Mouse (Mus musculus) neural tube, embryonic 15.5 days (tissue): ENCODE results near the gene Hoxb2. TPM values are rescaled to one million over a fixed set of nuclear protein-coding genes. Genes with fewer than 3 reads are reported as not detected.
A peak's percentile ranks its signal among the peaks of the same experiment; 100 is the strongest.

Source experiments
- ATAC-seq: fragments of 200-750 bp; cut with Nextera tagmentation; 2 replicates; pipeline ENCODE4 v1.8.0; 2017; ENCODE audit warnings: mild to moderate bottlenecking, moderate TSS enrichment, moderate library complexity; ENCODE audit not compliant: low FRiP score
- H3K27ac ChIP-seq: fragments of 300-500 bp; sonication (generic); replicated peaks from 2 replicates; pipeline ENCODE4 v1.5.1; 2015; ENCODE audit warnings: mild to moderate bottlenecking, inconsistent platforms
- H3K27me3 ChIP-seq: fragments of 300-500 bp; sonication (generic); replicated peaks from 2 replicates; pipeline ENCODE4 v1.6.1; 2015; ENCODE audit warnings: inconsistent platforms
- H3K36me3 ChIP-seq: fragments of 300-500 bp; sonication (generic); 2 replicates; pipeline ENCODE4 v1.6.1; 2015; ENCODE audit warnings: inconsistent platforms
- H3K4me1 ChIP-seq: fragments of 300-500 bp; sonication (generic); 2 replicates; pipeline ENCODE4 v1.6.1; 2015; ENCODE audit warnings: inconsistent platforms
- H3K4me2 ChIP-seq: fragments of 300-500 bp; sonication (generic); 2 replicates; pipeline ENCODE4 v1.6.1; 2015; ENCODE audit warnings: inconsistent platforms, mild to moderate bottlenecking, moderate library complexity
- H3K4me3 ChIP-seq: fragments of 300-500 bp; sonication (generic); replicated peaks from 2 replicates; pipeline ENCODE4 v1.5.1; 2015; ENCODE audit warnings: mild to moderate bottlenecking, inconsistent platforms
- H3K9ac ChIP-seq: fragments of 300-500 bp; sonication (generic); replicated peaks from 2 replicates; pipeline ENCODE4 v1.6.1; 2015; ENCODE audit warnings: mild to moderate bottlenecking, inconsistent platforms
- H3K9me3 ChIP-seq: fragments of 300-500 bp; sonication (generic); replicated peaks from 2 replicates; pipeline ENCODE4 v1.6.1; 2016; ENCODE audit warnings: inconsistent platforms
- WGBS: fragments of 180-500 bp; shearing (Covaris S2); methylation state at CpG from one replicate; pipeline ENCODE4 v1.1.7; 2015; ENCODE audit warnings: mixed read lengths; 5-methylcytosine and 5-hydroxymethylcytosine counted together
- polyA plus RNA-seq: library from polyadenylated mRNA; unstranded; fragments of >200 nt; fragmentation: Nextera tagmentation; extraction: Ambion mirVana; gene quantifications from 2 replicates; pipeline ENCODE4 v1.2.1, GENCODE M21; 2015

The Hoxb2 gene
- polyA plus RNA-seq, 1 experiment from 2014 or later = 42.3 TPM

DNA sequence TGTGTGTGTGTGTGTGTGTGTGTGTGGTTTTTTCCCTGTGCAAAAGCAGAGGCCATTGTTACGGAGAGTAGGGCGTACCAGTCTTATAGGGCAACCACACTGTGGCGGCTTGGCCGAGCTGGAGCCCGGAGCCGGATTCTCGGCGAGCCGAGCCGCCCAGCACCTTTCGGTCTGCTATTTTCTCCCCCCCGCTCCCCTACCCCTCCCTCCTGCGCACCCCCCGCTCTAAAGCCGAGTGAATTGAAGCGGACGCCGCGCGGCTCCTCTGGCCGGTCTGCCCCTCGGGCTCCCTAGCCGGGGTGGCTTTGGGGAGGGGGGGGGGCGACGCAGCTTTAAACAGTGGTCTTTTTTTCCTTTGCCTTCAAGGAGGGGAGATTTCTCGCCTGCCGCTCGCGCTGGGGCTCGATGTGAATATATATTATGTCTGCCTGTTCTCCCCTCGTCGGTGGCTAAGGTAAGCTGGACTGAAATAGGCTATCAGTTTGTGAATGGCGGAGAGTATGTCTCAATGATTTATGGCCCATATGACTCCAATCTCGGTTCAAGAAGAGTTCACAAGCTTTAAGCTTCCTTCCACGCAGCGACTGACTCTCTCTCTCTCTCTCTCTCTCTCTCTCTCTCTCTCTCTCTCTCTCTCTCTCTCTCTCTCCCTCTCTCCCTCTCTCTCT lies 9.5 kb upstream of the Hoxb2 start:
- H3K27ac ChIP-seq = peak overlapping the region; percentile 99
- no peaks in the 10 kb centered on the region for H3K36me3 ChIP-seq
- peak overlapping the region; percentile 87 for H3K4me2 ChIP-seq
- ATAC-seq = peak; percentile 65
- under 1% methylated on average over 36 of the region's 36 CpGs for WGBS
- peak overlapping the region; percentile 44 for H3K4me3 ChIP-seq
- no peaks in the 10 kb centered on the region for H3K9me3 ChIP-seq
- no peaks in the 10 kb centered on the region for H3K27me3 ChIP-seq
- peaks cover 95% of the 10 kb centered on the region for H3K4me1 ChIP-seq
- peak overlapping the region; percentile 66 for H3K9ac ChIP-seq

DNA sequence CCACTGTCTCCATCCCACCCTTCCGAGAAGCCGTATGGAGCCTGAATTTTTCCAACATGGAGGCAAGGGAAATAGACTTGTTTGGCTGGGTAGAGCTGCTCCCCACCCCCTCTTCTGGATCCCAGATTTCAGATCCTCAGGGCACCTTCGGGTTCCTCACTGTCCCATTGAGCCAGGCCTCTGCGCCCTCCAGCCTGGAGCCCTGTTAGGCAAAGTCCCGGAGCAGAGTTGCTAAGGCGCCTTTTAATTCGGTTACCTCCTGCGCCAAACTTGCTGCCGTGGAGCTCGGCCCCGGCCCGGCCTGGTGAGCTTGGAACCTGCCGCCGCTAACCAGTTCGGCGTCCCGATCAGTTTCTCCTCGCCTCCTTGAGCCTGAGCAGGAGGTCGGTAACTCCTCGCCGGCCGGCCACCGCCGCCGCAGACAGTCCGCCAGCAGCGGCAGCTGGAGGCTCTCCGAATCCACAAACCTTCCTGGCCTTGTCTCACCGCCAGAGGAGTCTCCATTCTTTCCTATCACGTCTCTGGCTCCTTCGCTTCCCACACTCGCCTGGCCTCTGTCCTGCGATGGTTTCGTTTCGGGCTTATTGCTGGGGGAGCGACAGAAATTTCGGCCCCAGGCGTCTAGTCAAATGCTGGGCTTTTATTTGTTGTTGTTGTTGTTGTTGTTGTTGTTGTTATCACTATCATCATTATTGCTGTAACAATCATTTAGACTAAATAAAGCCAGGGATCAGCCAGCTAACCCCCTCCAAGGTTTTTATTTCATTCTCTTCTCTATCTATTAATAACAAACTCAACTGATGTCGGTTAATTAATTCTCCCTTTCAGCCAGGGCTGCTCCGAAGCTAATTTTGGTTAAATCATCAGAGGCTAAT lies 8.4 kb upstream of the Hoxb2 start:
- ATAC-seq = no peak
- H3K4me1 ChIP-seq = peaks cover 95% of the 10 kb centered on the region
- peak overlapping the region; percentile 99 for H3K27ac ChIP-seq
- H3K9ac ChIP-seq = peak overlapping the region; percentile 66
- 2% methylated on average over 40 of the region's 40 CpGs for WGBS
- H3K9me3 ChIP-seq = no peaks in the 10 kb centered on the region
- H3K4me2 ChIP-seq = peak overlapping the region; percentile 87
- H3K4me3 ChIP-seq = peak overlapping the region; percentile 44
- no peaks in the 10 kb centered on the region for H3K27me3 ChIP-seq
- no peaks in the 10 kb centered on the region for H3K36me3 ChIP-seq

DNA sequence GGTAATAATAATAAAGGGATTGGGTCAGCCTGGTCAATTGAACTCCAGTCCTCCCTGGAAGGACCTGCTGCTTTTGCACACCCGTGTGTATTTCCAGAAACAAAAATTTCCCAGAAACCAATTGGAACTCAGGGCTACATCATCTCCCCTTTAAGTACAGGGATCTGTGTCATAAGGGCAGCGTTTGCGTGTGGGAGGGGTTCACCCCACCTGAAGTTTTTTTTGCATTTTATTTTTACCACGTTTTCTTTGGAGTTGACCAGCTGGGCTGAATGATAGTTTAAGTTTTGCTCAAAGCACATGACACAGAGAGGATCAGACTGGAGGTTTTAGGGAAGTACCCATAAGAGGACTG lies 7.8 kb upstream of the Hoxb2 start:
- Histone ChIP-seq H3K4me1 (peaks cover 93% of the 10 kb centered on the region), H3K4me3 (peak overlapping the region; percentile 44), H3K36me3 (no peaks in the 10 kb centered on the region), H3K9me3 (no peaks in the 10 kb centered on the region), H3K9ac (peak overlapping the region; percentile 66), H3K27ac (peak overlapping the region; percentile 99), H3K27me3 (no peaks in the 10 kb centered on the region), H3K4me2 (peak overlapping the region; percentile 87)
- WGBS = 4% methylated on average over 4 of the region's 4 CpGs
- ATAC-seq = no peak

DNA sequence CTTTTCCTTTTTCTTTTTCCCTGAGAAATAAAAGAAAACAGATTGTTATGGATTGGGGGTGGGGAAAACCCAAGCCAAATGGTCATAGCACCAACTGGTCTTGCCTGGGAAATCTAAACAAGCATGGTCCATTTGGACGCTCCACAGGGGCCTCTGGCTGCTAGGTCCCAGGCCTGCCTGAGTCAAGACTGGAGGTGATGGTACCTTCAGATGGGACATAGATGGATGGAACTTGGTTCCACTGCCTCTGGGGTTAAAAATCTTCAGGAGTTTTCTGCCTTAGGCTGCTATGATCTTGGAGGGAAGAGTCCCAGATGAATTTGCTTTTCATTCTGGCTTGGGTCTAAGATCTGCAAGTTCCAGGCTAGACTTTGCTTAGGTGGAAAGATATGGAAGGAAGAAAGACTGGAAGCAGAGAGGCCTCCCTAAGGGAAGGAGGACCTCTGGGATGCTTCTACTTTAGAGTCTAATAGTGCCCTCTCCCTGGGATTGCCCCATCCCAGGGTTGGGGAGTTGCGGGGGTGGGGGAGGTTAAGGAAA lies 7.0 kb upstream of the Hoxb2 start:
- no peaks in the 10 kb centered on the region for H3K36me3 ChIP-seq
- H3K4me3 ChIP-seq = peak overlapping the region; percentile 44
- 10% methylated on average over 2 of the region's 2 CpGs for WGBS
- peaks cover 92% of the 10 kb centered on the region for H3K4me1 ChIP-seq
- peak overlapping the region; percentile 66 for H3K9ac ChIP-seq
- H3K4me2 ChIP-seq = peak overlapping the region; percentile 87
- H3K9me3 ChIP-seq = no peaks in the 10 kb centered on the region
- peak overlapping the region; percentile 99 for H3K27ac ChIP-seq
- H3K27me3 ChIP-seq = no peaks in the 10 kb centered on the region
- ATAC-seq = no peak

DNA sequence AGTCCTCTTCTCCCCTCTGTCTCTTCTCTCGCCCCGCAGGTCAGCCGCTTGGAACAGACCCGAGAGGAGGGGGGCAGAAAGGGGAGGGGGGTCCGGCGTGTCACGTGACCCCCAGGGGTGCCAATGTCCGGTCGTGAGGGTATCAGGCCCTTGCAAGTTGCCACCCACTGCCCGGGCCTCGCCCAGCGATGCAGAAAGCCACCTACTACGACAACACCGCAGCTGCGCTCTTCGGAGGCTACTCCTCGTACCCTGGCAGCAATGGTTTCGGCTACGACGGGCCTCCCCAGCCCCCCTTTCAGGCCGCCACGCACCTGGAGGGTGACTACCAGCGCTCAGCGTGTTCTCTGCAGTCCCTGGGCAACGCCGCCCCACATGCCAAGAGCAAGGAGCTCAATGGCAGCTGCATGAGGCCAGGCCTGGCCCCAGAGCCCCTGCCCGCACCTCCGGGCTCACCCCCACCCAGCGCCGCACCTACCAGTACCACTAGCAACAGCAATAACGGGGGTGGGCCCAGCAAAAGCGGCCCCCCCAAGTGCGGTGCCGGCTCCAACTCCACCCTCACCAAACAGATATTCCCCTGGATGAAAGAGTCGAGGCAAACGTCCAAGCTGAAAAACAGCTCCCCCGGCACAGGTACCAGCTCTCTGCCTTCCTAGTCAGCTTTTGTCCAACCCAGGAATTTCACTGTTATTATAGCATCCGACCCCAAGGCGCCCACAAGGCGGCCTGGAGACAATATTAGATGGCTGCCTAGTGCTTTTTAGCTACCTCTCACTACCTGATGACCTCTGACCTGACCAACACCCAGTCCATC lies 6.1 kb upstream of the Hoxb2 start:
- Histone ChIP-seq H3K4me1 (peaks cover 92% of the 10 kb centered on the region), H3K9me3 (no peaks in the 10 kb centered on the region), H3K9ac (peak overlapping the region; percentile 66), H3K27ac (peak overlapping the region; percentile 99), H3K4me2 (peak overlapping the region; percentile 87), H3K36me3 (no peaks in the 10 kb centered on the region), H3K4me3 (peak overlapping the region; percentile 44), H3K27me3 (no peaks in the 10 kb centered on the region)
- 7% methylated on average over 39 of the region's 40 CpGs for WGBS
- ATAC-seq = 0 out of 2 replicates have a peak, but pooled peaks have one; percentile 11

DNA sequence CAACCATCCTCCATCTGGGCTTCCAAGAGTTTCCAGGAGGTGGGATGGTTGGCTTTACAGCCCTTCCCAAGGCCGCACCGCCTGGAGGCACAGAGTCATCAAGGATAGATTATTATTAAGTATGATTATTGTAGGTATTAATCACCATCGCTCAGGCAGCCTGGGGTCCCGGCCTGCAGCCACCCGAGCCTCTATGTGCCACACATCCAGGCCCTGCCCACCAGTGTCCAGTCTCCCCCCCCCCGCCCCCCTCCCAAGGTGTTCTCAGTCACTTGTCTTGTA lies 5.5 kb upstream of the Hoxb2 start:
- ATAC-seq = no peak
- H3K27me3 ChIP-seq = no peaks in the 10 kb centered on the region
- peak overlapping the region; percentile 87 for H3K4me2 ChIP-seq
- peak overlapping the region; percentile 44 for H3K4me3 ChIP-seq
- H3K9me3 ChIP-seq = no peaks in the 10 kb centered on the region
- H3K36me3 ChIP-seq = no peaks in the 10 kb centered on the region
- peak overlapping the region; percentile 66 for H3K9ac ChIP-seq
- H3K27ac ChIP-seq = peak overlapping the region; percentile 99
- peaks cover 92% of the 10 kb centered on the region for H3K4me1 ChIP-seq
- WGBS = 4% methylated on average over 6 of the region's 6 CpGs

DNA sequence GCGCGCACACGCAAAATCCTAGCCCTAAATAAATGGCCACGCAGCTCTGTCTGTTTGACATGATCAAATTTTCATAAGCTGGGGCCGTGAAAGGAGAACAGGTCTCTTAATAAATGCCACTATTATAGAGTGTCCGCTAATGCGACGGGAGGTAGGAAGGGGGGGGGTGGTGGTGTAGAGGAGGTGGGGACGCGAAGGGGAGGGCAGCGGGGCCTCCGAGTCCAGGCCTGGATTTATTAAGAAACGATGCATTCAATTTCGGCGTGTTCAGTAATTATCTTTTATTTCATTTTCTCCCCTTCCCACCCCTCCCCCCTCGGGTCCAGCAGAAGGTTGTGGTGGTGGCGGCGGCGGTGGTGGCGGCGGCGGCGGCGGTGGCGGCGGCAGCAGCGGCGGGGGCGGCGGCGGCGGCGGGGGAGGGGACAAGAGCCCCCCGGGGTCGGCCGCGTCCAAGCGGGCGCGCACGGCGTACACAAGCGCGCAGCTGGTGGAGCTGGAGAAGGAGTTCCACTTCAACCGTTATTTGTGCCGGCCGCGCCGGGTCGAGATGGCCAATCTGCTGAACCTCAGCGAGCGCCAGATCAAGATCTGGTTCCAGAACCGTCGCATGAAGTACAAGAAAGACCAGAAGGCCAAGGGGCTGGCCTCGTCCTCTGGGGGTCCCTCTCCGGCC lies 5.0 kb upstream of the Hoxb2 start:
- peaks cover 92% of the 10 kb centered on the region for H3K4me1 ChIP-seq
- no peaks in the 10 kb centered on the region for H3K36me3 ChIP-seq
- peak overlapping the region; percentile 66 for H3K9ac ChIP-seq
- H3K4me3 ChIP-seq = peak overlapping the region; percentile 44
- H3K27me3 ChIP-seq = no peaks in the 10 kb centered on the region
- 4% methylated on average over 46 of the region's 56 CpGs for WGBS
- H3K9me3 ChIP-seq = no peaks in the 10 kb centered on the region
- peak overlapping the region; percentile 87 for H3K4me2 ChIP-seq
- ATAC-seq = no peak
- peak overlapping the region; percentile 99 for H3K27ac ChIP-seq

DNA sequence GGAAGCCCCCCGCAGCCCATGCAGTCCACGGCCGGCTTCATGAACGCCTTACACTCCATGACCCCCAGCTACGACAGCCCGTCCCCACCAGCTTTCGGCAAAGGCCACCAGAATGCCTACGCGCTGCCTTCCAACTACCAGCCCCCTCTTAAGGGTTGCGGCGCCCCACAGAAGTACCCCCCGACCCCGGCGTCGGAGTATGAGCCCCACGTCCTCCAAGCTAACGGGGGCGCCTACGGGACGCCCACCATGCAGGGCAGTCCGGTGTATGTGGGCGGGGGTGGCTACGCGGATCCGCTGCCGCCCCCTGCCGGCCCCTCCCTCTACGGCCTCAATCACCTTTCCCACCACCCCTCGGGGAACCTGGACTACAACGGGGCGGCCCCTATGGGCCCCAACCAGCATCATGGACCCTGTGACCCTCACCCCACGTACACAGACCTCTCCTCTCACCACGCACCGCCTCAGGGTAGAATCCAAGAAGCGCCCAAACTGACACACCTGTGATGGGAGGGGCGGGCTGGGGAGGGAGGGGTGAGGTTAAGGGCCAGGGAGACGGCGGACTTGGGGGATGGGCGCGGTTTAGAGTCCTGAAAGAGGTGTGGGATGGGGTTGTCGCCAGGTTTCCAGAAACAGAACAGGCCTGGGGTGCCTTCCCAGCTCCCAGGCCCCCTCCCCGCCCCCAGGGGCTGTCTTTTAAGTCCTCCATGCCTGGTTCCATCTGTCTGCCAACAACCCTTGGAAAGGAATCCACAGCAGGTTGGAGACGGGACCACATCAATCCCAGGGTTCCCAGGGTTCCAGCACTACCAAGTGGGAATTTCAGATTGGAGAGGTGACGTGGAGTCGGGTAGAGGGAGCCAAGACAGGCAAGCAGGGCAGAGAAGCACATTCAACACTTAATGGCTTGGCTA lies 4.2 kb upstream of the Hoxb2 start:
- ATAC-seq = no peak
- peak overlapping the region; percentile 44 for H3K4me3 ChIP-seq
- peak overlapping the region; percentile 99 for H3K27ac ChIP-seq
- 4% methylated on average over 45 of the region's 45 CpGs for WGBS
- H3K27me3 ChIP-seq = no peaks in the 10 kb centered on the region
- no peaks in the 10 kb centered on the region for H3K9me3 ChIP-seq
- peak overlapping the region; percentile 66 for H3K9ac ChIP-seq
- H3K4me1 ChIP-seq = peaks cover 95% of the 10 kb centered on the region
- no peaks in the 10 kb centered on the region for H3K36me3 ChIP-seq
- H3K4me2 ChIP-seq = peak overlapping the region; percentile 87

DNA sequence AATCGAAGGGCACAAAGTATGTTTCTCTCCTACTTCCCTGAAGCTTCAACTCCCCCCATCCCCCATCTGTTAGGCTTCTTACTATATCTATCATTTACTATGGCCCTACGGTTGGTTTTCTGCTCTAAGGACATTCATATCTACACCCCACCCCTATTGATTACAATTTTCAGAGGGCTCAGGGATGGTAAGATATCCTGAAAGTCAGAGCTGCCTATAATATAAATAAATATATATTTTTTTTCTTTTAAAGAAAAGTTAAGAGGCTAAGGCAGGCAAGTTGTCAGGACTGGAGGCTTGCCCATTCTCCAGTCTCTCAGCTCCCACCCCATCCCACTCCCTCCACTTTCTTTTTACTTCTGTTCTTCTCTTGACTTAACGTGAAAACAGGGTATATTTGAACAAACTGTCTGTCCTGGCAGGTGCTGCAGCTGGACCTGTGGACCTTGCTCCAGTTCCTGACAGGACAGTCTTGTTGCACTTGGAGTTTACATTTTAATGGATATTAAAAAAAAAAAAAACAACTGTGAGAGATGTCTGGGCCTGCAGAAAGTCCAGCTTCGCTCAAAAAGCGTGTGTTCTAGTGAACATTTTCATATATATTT lies 3.3 kb upstream of the Hoxb2 start:
- H3K9ac ChIP-seq = peak overlapping the region; percentile 66; the same call in 1 of the 2 replicates
- no peaks in the 10 kb centered on the region for H3K27me3 ChIP-seq
- no peak for ATAC-seq
- no peaks in the 10 kb centered on the region for H3K9me3 ChIP-seq
- H3K36me3 ChIP-seq = no peaks in the 10 kb centered on the region
- peaks cover 92% of the 10 kb centered on the region for H3K4me1 ChIP-seq
- 0 out of 2 replicates have a peak overlapping the region, but pooled peaks have one; percentile 44 for H3K4me3 ChIP-seq
- WGBS = 22% methylated on average over 5 of the region's 5 CpGs
- H3K4me2 ChIP-seq = peak overlapping the region; percentile 87
- peak overlapping the region; percentile 99 for H3K27ac ChIP-seq

DNA sequence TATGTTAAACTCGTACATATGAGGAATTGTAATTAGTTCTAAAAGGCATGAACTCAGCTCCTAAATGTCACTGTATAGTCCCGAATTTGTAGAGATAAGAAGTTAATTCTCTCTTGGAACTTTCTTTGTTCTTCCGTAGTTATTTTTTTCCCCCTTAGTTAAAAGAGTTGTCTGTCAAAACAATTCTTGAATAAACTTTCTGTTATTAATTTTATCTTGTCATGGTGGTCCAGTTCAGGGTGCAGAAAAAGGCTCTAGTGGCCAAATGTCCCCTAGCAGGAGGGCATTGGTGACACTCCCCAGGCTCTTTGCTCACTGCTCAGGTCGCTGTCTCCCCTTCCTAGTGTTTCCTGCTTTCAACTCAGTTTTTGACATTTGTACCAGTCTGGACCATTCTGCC lies 2.6 kb upstream of the Hoxb2 start:
- no peaks in the 10 kb centered on the region for H3K36me3 ChIP-seq
- H3K4me2 ChIP-seq = peak overlapping the region; percentile 64
- 0 out of 2 replicates have a peak overlapping the region, but pooled peaks have one; percentile 18 for H3K9ac ChIP-seq
- 6% methylated on average over 4 of the region's 4 CpGs for WGBS
- peaks cover 85% of the 10 kb centered on the region for H3K4me1 ChIP-seq
- no peaks in the 10 kb centered on the region for H3K27me3 ChIP-seq
- ATAC-seq = no peak
- no peak overlapping the region for H3K4me3 ChIP-seq
- peak overlapping the region; percentile 99 for H3K27ac ChIP-seq
- no peaks in the 10 kb centered on the region for H3K9me3 ChIP-seq
